Mouse (Mus musculus): ENCODE results near the gene Jmjd1c. TPM values are rescaled to one million over a fixed set of nuclear protein-coding genes. Genes with fewer than 3 reads are reported as not detected.

The Jmjd1c gene
- polyA plus RNA-seq, 1 experiment, result 22.7 TPM

DNA sequence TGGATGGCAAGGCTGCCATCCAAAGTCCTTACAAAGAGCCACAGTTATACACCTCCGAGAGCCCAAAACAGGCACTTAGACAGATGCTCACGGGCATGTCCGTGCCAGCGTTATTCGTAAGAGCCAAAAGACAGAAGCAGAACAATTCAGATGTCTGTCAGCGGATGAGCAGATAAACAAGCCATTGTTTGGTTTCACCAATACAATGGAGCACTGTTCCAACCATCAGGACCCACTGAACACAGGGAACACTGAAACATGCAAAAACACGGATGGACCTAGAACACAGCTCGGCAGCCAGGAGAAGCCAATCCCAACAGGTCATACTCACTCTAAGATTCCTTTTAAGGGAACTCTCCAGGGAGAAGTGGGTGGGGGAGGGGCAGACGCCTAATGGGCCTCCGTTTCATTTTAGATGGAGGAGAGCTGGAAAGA is 34.5 kb upstream of the Jmjd1c start:
- no peak for TF ChIP-seq CTCF (IDR thresholded peaks at IDR 0.05; ENCODE audit: extremely low read depth, insufficient read length, insufficient replicate concordance, low read depth, low read length)
- no peak for TF ChIP-seq POLR2A (IDR thresholded peaks at IDR 0.05; ENCODE audit: low read depth, low read length)
- 60% methylated on average over 10 of the region's 10 CpGs for whole genome bisulfite sequencing
- H3K27me3 ChIP-seq (ENCODE audit: control insufficient read depth, insufficient read depth, low read length), result no peaks in the 10 kb centered on the region
- no peak overlapping the region for H3K27ac ChIP-seq (ENCODE audit: insufficient read depth, low read depth, low read length)
- H3K36me3 ChIP-seq (ENCODE audit: control insufficient read depth, insufficient read depth, low read length), result peaks cover 2% of the 10 kb centered on the region; the same call in 1 of the 2 replicates
- H3K4me1 ChIP-seq (ENCODE audit: control insufficient read depth, insufficient read depth, insufficient read length, low read length), result peaks cover 4% of the 10 kb centered on the region
- no peak overlapping the region for H3K4me3 ChIP-seq (ENCODE audit: low read depth, low read length)

DNA sequence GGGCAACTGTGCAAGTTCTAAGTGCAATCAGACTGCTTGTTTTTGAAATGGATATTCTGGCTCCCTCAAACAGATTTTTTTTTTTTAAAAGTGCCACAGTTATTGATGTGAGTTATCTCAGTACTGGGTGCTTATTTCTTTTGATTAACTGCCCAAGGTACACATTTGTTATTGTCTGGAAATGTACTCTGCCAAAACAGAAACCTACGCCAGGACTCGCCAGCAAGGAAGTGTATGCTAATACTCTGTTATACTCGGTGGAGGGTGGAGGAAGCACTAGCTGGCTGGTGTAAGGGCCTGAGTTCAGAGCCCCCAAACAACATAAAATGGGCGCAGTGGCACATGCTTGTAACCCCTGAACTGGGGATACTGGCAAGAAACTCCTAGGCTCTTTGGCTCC is 34.1 kb upstream of the Jmjd1c start:
- peaks cover 2% of the 10 kb centered on the region; the same call in 1 of the 2 replicates for H3K36me3 ChIP-seq (ENCODE audit: control insufficient read depth, insufficient read depth, low read length)
- H3K27ac ChIP-seq (ENCODE audit: insufficient read depth, low read depth, low read length), result peak overlapping the region; percentile 24; the same call in 1 of the 2 replicates
- H3K4me3 ChIP-seq (ENCODE audit: low read depth, low read length), result no peak overlapping the region
- H3K27me3 ChIP-seq (ENCODE audit: control insufficient read depth, insufficient read depth, low read length), result no peaks in the 10 kb centered on the region
- WGBS, result 29% methylated on average over 4 of the region's 4 CpGs
- TF ChIP-seq CTCF (IDR thresholded peaks at IDR 0.05; ENCODE audit: extremely low read depth, insufficient read length, insufficient replicate concordance, low read depth, low read length) (no peak), POLR2A (IDR thresholded peaks at IDR 0.05; ENCODE audit: low read depth, low read length) (no peak)
- H3K4me1 ChIP-seq (ENCODE audit: control insufficient read depth, insufficient read depth, insufficient read length, low read length), result peaks cover 3% of the 10 kb centered on the region

DNA sequence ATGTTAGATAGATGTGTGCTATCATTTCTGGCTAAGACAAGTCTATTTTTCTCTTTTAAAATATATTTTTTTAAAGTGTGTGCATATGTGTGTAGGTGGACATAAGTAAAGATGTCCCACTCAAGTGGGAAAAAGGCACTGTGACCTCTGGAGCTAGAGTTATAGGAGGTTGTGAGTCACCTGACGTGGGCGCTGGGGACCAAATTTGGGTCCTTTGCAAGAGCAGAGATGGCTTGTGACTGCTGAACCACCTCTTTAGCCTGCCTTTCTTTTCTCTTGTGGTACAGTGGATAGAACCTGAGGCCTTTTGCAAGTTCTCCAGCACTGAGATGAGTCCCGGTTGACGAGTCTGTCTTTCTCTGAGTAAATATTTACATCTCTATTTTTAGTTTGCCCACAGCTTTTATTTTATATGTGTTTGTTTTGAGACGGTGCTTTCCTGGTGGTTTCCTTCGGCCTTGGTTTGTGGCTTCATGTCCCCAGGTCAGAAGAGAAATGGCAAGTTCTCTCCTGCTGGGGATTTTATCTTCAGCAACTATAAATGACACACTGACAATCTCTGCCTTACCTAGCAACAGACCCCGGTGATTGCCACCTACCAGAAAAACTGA is 30.5 kb upstream of the Jmjd1c start:
- WGBS, result 55% methylated on average over 7 of the region's 7 CpGs
- Histone ChIP-seq H3K36me3 (ENCODE audit: control insufficient read depth, insufficient read depth, low read length) (peaks cover 2% of the 10 kb centered on the region; the same call in 1 of the 2 replicates), H3K4me1 (ENCODE audit: control insufficient read depth, insufficient read depth, insufficient read length, low read length) (no peaks in the 10 kb centered on the region; the same call in 1 of the 2 replicates), H3K27me3 (ENCODE audit: control insufficient read depth, insufficient read depth, low read length) (no peaks in the 10 kb centered on the region), H3K4me3 (ENCODE audit: low read depth, low read length) (no peak overlapping the region), H3K27ac (ENCODE audit: insufficient read depth, low read depth, low read length) (0 out of 2 replicates have a peak overlapping the region, but pooled peaks have one; percentile 39)
- TF ChIP-seq CTCF (IDR thresholded peaks at IDR 0.05; ENCODE audit: extremely low read depth, insufficient read length, insufficient replicate concordance, low read depth, low read length) (no peak), POLR2A (IDR thresholded peaks at IDR 0.05; ENCODE audit: low read depth, low read length) (no peak)

DNA sequence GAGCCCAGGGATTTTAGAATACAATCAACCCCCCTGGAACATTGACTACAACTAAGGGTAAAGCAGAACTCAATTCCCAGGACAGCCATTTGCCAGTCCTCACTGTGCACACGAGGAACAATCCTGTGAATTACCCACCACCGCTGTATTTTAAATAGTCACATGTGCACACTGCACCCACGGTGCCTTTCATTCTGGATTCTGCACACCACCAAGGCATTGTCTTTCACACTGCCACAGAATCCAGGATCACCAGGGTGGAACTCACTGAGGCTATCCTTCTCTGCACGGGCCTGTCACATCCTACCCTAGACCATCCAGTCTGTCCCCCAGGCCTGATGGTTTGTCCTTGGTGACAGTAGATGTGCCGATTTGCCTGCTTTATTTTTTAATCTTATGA is 30.0 kb upstream of the Jmjd1c start:
- Histone ChIP-seq H3K4me1 (ENCODE audit: control insufficient read depth, insufficient read depth, insufficient read length, low read length) (no peaks in the 10 kb centered on the region; the same call in 1 of the 2 replicates), H3K27me3 (ENCODE audit: control insufficient read depth, insufficient read depth, low read length) (no peaks in the 10 kb centered on the region), H3K36me3 (ENCODE audit: control insufficient read depth, insufficient read depth, low read length) (peaks cover 2% of the 10 kb centered on the region; the same call in 1 of the 2 replicates), H3K4me3 (ENCODE audit: low read depth, low read length) (no peak overlapping the region), H3K27ac (ENCODE audit: insufficient read depth, low read depth, low read length) (0 out of 2 replicates have a peak overlapping the region, but pooled peaks have one; percentile 39)
- 69% methylated on average over 5 of the region's 5 CpGs for WGBS
- TF ChIP-seq CTCF (IDR thresholded peaks at IDR 0.05; ENCODE audit: extremely low read depth, insufficient read length, insufficient replicate concordance, low read depth, low read length), result no peak
- no peak for TF ChIP-seq POLR2A (IDR thresholded peaks at IDR 0.05; ENCODE audit: low read depth, low read length)

DNA sequence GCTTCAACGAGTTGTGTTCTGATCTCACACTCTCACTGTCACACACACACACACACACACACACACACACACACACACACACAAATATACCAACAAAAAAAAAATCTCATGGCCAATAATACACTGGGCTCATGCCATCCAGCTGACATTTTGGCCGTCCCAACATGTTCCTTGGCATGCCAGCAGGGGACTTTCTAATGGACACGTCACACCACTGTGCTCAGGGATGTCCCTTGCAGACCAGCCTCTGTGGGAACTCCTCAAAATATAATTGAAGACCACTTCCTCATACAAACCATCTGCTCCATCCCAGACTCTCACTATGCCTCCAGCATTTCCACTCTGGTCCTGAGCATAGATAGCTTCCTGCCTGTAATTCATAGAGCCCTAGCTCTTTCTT is 29.5 kb upstream of the Jmjd1c start:
- TF ChIP-seq POLR2A (IDR thresholded peaks at IDR 0.05; ENCODE audit: low read depth, low read length), result no peak
- no peak for TF ChIP-seq CTCF (IDR thresholded peaks at IDR 0.05; ENCODE audit: extremely low read depth, insufficient read length, insufficient replicate concordance, low read depth, low read length)
- 84% methylated on average over 3 of the region's 3 CpGs for WGBS
- Histone ChIP-seq H3K27me3 (ENCODE audit: control insufficient read depth, insufficient read depth, low read length) (no peaks in the 10 kb centered on the region), H3K27ac (ENCODE audit: insufficient read depth, low read depth, low read length) (no peak overlapping the region), H3K4me1 (ENCODE audit: control insufficient read depth, insufficient read depth, insufficient read length, low read length) (peaks cover 2% of the 10 kb centered on the region), H3K36me3 (ENCODE audit: control insufficient read depth, insufficient read depth, low read length) (no peaks in the 10 kb centered on the region), H3K4me3 (ENCODE audit: low read depth, low read length) (no peak overlapping the region)

DNA sequence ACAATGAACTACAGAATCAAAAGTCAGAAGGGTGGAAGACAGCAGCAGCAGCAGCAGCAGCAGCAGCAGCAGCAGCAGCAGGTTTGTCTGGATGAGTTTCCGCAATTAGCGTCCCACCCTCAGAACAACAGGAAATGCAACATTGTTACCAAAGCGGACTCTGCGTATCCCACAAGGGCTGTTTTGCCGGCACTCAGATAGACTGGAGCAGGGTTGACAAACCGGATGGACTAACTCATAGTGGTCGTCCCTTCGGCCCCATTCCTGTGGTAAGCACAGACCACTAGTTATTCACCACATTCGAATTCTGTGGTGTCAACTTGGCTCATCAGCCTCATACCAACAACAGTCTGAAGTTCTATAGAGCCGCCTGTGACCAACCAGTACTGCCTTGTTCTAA is 26.9 kb upstream of the Jmjd1c start:
- no peak overlapping the region for H3K4me3 ChIP-seq (ENCODE audit: low read depth, low read length)
- peaks cover 5% of the 10 kb centered on the region; the same call in 1 of the 2 replicates for H3K4me1 ChIP-seq (ENCODE audit: control insufficient read depth, insufficient read depth, insufficient read length, low read length)
- H3K36me3 ChIP-seq (ENCODE audit: control insufficient read depth, insufficient read depth, low read length), result no peaks in the 10 kb centered on the region
- H3K27ac ChIP-seq (ENCODE audit: insufficient read depth, low read depth, low read length), result 0 out of 2 replicates have a peak overlapping the region, but pooled peaks have one; percentile 16
- H3K27me3 ChIP-seq (ENCODE audit: control insufficient read depth, insufficient read depth, low read length), result no peaks in the 10 kb centered on the region
- TF ChIP-seq POLR2A (IDR thresholded peaks at IDR 0.05; ENCODE audit: low read depth, low read length) (no peak), CTCF (IDR thresholded peaks at IDR 0.05; ENCODE audit: extremely low read depth, insufficient read length, insufficient replicate concordance, low read depth, low read length) (no peak)
- WGBS, result 69% methylated on average over 10 of the region's 10 CpGs

DNA sequence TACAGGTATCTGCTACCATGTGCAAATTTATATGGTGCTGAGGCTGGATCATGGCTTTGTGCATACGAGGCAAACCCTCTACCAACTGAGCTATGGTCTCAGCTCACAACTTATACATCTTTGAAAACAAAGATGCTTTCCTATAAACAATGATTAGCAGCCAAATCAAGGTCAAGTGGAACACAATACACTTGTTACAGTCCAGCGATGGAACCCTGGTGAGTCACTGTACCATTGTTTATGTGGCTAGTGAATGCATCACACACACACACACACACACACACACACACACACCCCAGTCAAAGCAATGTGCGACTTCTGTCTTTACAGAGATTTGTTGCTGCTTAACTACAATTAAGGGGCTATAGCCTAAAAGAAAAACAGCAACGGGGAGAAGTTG is 24.5 kb upstream of the Jmjd1c start:
- whole genome bisulfite sequencing, result 66% methylated on average over 4 of the region's 4 CpGs
- TF ChIP-seq CTCF (IDR thresholded peaks at IDR 0.05; ENCODE audit: extremely low read depth, insufficient read length, insufficient replicate concordance, low read depth, low read length), result no peak
- TF ChIP-seq POLR2A (IDR thresholded peaks at IDR 0.05; ENCODE audit: low read depth, low read length), result no peak
- Histone ChIP-seq H3K27ac (ENCODE audit: insufficient read depth, low read depth, low read length) (peak overlapping the region; percentile 6; the same call in 1 of the 2 replicates), H3K36me3 (ENCODE audit: control insufficient read depth, insufficient read depth, low read length) (no peaks in the 10 kb centered on the region), H3K4me3 (ENCODE audit: low read depth, low read length) (no peak overlapping the region), H3K4me1 (ENCODE audit: control insufficient read depth, insufficient read depth, insufficient read length, low read length) (peaks cover 5% of the 10 kb centered on the region; the same call in 1 of the 2 replicates), H3K27me3 (ENCODE audit: control insufficient read depth, insufficient read depth, low read length) (no peaks in the 10 kb centered on the region)

Measured in small intestine, adult 2 months (tissue).